Mouse (Mus musculus) monocyte, adult 5-6 weeks (primary cell): ENCODE results near the gene Tenm2. TPM values are rescaled to one million over a fixed set of nuclear protein-coding genes. Genes with fewer than 3 reads are reported as not detected.

Experiments used
- ATAC-seq: fragments of 153-309, 156-312 bp; replicated peaks from 2 replicates; pipeline ENCODE4 v1.8.0; 2017; ENCODE audit warnings: mild to moderate bottlenecking; ENCODE audit not compliant: low TSS enrichment, insufficient number of reproducible peaks, severe bottlenecking, poor library complexity, low FRiP score
- total RNA-seq: library from RNA; stranded (forward); fragments of 200-1000, 200-491, 200-594 nt; gene quantifications from 3 replicates; pipeline ENCODE4 v1.2.3, GENCODE M21; 2017

Gene Tenm2
- total RNA-seq, 1 experiment from 2014 or later: not detected

GRCm38 (mm10) chr11:36280533-36280932 is 955.2 kb downstream of the Tenm2 start:
- no peak for ATAC-seq

GRCm38 (mm10) chr11:36277903-36278215 is 957.9 kb downstream of the Tenm2 start:
- no peak for ATAC-seq

GRCm38 (mm10) chr11:36277192-36277902 is 958.4 kb downstream of the Tenm2 start:
- no peak for ATAC-seq

GRCm38 (mm10) chr11:36276015-36276414 is 959.7 kb downstream of the Tenm2 start:
- ATAC-seq: no peak

- no peak for ATAC-seq
Observed at GRCm38 (mm10) chr11:36272149-36272548, 963.6 kb downstream of the Tenm2 start.

- ATAC-seq: no peak
Observed at GRCm38 (mm10) chr11:36269945-36270344, 965.8 kb downstream of the Tenm2 start.

GRCm38 (mm10) chr11:36264776-36265466 is 970.8 kb downstream of the Tenm2 start:
- no peak for ATAC-seq

GRCm38 (mm10) chr11:36263840-36264239 is 971.9 kb downstream of the Tenm2 start:
- ATAC-seq: no peak

GRCm38 (mm10) chr11:36257187-36257586 is 978.6 kb downstream of the Tenm2 start:
- no peak for ATAC-seq

GRCm38 (mm10) chr11:36256747-36257146 is 979.0 kb downstream of the Tenm2 start:
- no peak for ATAC-seq

GRCm38 (mm10) chr11:36254019-36254418 is 981.7 kb downstream of the Tenm2 start:
- no peak for ATAC-seq

GRCm38 (mm10) chr11:36250111-36250510 is 985.7 kb downstream of the Tenm2 start:
- ATAC-seq: no peak

- ATAC-seq: no peak
Observed at GRCm38 (mm10) chr11:36246152-36246551, 989.6 kb downstream of the Tenm2 start.

- ATAC-seq: no peak
Observed at GRCm38 (mm10) chr11:36244491-36244882, 991.3 kb downstream of the Tenm2 start.

- ATAC-seq: no peak
Observed at GRCm38 (mm10) chr11:36243747-36244490, 991.8 kb downstream of the Tenm2 start.

GRCm38 (mm10) chr11:36238890-36239289 is 996.9 kb downstream of the Tenm2 start:
- ATAC-seq: no peak

- ATAC-seq: no peak
Observed at GRCm38 (mm10) chr11:36228654-36229053, 1007.1 kb downstream of the Tenm2 start.

GRCm38 (mm10) chr11:36228196-36228595 is 1007.6 kb downstream of the Tenm2 start:
- ATAC-seq: no peak

GRCm38 (mm10) chr11:36226061-36226460 is 1009.7 kb downstream of the Tenm2 start:
- ATAC-seq: no peak
